Mouse (Mus musculus): ENCODE measurements around the gene Vps9d1. TPM values are rescaled to one million over a fixed set of nuclear protein-coding genes. Genes with fewer than 3 reads are reported as not detected.

Gene Vps9d1
- polyA plus RNA-seq, 1 experiment, result 30.1 TPM

DNA sequence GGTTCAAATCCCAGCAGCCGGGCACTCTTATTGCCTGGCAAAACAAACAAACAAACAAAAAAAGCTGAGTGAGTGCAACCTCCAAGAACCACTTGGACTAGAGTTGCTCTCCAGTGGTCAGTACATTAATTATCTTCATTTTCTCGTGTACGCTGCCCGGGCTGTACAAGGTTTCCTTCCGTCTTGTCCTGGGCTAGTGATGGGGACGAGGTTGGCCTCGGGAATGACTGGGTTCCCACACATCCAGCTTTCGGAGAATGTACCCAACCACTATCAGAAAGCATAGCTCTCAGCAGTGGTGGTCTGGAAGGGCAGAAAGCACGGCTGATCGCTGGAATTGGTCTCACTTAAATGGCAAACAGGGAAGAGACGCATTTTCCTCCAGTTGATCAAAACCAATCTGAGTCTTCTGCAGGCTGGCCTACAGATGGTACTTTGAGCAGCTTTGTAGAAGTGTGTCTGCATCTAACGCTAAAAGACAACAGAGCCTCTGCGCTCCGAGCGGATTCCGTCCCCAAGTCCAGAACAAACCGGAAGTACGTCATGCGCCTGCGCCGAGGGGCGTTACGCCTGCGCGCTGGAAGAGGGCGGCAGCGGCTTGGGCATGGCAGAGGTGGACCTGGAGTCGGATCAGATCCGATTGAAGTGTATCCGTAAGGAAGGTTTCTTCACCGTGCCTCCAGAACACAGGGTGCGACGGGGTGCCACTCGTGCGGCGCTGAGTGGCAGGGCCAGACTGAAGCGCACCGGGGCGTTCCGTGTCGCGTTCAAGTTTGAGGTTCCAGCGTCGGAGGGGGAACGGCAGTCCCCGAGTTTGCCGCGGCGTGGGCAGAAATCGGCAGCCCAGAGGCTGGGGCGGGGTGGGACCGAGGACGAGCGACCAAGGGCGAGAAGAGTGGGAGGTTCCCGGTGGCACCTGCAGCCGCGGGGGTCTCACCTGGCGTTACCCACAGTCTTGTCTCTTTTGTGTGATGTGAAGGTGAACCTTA lies 29.6 kb downstream of the Vps9d1 start, which contains the start of gene Cdk10:
Gene Cdk10, plus strand, starts transcription at position 565 of the 989 bp plus-strand sequence.
- TF ChIP-seq POLR2A (IDR thresholded peaks at IDR 0.05; ENCODE audit: borderline replicate concordance, control insufficient read depth, low read depth, low read length) (peak; percentile 96), CTCF (IDR thresholded peaks at IDR 0.05; ENCODE audit: control insufficient read depth, insufficient read depth, low read length) (no peak)
- Histone ChIP-seq H3K4me3 (replicated peaks; ENCODE audit: control insufficient read depth, low read depth, low read length) (peak within 1 kb of the TSS; percentile 88), H3K4me1 (ENCODE audit: control insufficient read depth, insufficient read depth, low read length) (peaks cover 2% of the 10 kb centered on the region; the same call in 1 of the 2 replicates), H3K27ac (ENCODE audit: control insufficient read depth, insufficient read depth, low read depth, low read length, poor library complexity) (peak within 1 kb of the TSS; percentile 44)
- WGBS, result 2% methylated on average over 59 of the region's 59 CpGs

- Histone ChIP-seq H3K27ac (ENCODE audit: control insufficient read depth, insufficient read depth, low read depth, low read length, poor library complexity) (no peak overlapping the region), H3K4me3 (replicated peaks; ENCODE audit: control insufficient read depth, low read depth, low read length) (no peak overlapping the region), H3K4me1 (ENCODE audit: control insufficient read depth, insufficient read depth, low read length) (peaks cover 2% of the 10 kb centered on the region; the same call in 1 of the 2 replicates)
- TF ChIP-seq POLR2A (IDR thresholded peaks at IDR 0.05; ENCODE audit: borderline replicate concordance, control insufficient read depth, low read depth, low read length) (no peak), CTCF (IDR thresholded peaks at IDR 0.05; ENCODE audit: control insufficient read depth, insufficient read depth, low read length) (no peak)
- WGBS, result 10% methylated on average over 1 of the region's 1 CpGs
Observed at GRCm38 (mm10) chr8:123220917-123221316, 33.2 kb downstream of the Vps9d1 start.

DNA sequence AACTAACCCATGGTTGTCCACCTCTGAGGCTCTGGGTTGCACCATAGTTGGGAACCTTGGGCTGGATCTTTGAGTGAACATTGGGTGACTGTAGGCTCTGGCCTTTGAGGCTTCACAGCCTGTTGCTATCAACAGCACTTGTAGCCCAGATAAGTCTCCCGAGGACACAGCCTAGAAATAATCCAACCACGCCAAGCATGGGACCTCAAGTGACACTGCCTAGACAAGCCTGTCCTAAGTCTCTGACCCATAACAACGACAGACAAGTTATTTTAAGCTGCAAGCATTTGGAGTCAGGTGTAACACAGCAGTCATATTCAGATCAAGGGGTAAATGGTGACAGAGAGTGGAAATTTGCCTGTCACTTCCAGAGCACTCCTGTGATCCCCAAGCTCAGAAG lies 38.7 kb downstream of the Vps9d1 start:
- Histone ChIP-seq H3K27ac (ENCODE audit: control insufficient read depth, insufficient read depth, low read depth, low read length, poor library complexity) (no peak overlapping the region), H3K4me1 (ENCODE audit: control insufficient read depth, insufficient read depth, low read length) (peaks cover 3% of the 10 kb centered on the region; the same call in 1 of the 2 replicates), H3K4me3 (replicated peaks; ENCODE audit: control insufficient read depth, low read depth, low read length) (no peak overlapping the region)
- TF ChIP-seq POLR2A (IDR thresholded peaks at IDR 0.05; ENCODE audit: borderline replicate concordance, control insufficient read depth, low read depth, low read length) (no peak), CTCF (IDR thresholded peaks at IDR 0.05; ENCODE audit: control insufficient read depth, insufficient read depth, low read length) (no peak)
- WGBS, result 59% methylated on average over 3 of the region's 3 CpGs

DNA sequence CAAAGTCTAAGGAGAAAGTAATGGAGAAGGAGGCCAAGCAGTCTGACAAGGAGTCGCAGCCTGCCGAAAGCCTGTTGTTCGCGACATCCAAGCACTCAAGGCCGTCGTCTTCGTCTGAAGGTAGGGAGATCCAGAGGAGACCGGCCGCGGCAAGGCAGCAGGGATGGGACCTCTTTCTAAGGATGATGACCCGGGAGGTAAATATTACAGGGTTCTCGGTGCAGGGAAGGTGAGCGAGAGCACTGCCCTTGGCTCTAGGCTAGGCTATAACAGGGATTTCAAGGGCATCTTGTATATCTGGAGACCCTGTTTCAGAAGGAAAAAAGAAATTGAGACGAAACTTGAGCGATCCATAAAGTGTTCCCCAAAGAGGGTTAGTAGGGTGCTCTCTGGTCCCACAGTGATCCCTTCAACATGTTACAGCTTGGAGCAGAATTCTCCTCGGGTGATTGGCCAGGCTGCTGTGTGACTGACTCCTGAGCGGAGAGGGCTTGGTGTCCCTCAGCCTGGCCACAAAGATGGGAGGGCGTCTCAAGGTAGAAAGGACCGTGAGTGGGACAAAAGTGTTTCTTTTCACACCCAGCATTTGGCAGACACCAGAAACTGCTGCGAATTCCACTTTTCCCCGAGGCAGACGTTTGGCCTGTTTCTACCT lies 40.9 kb downstream of the Vps9d1 start:
- Histone ChIP-seq H3K4me1 (ENCODE audit: control insufficient read depth, insufficient read depth, low read length) (peaks cover 3% of the 10 kb centered on the region; the same call in 1 of the 2 replicates), H3K4me3 (replicated peaks; ENCODE audit: control insufficient read depth, low read depth, low read length) (peak overlapping the region; percentile 92), H3K27ac (ENCODE audit: control insufficient read depth, insufficient read depth, low read depth, low read length, poor library complexity) (no peak overlapping the region)
- no peak for TF ChIP-seq CTCF (IDR thresholded peaks at IDR 0.05; ENCODE audit: control insufficient read depth, insufficient read depth, low read length)
- TF ChIP-seq POLR2A (IDR thresholded peaks at IDR 0.05; ENCODE audit: borderline replicate concordance, control insufficient read depth, low read depth, low read length), result no peak
- 28% methylated on average over 22 of the region's 22 CpGs for WGBS

DNA sequence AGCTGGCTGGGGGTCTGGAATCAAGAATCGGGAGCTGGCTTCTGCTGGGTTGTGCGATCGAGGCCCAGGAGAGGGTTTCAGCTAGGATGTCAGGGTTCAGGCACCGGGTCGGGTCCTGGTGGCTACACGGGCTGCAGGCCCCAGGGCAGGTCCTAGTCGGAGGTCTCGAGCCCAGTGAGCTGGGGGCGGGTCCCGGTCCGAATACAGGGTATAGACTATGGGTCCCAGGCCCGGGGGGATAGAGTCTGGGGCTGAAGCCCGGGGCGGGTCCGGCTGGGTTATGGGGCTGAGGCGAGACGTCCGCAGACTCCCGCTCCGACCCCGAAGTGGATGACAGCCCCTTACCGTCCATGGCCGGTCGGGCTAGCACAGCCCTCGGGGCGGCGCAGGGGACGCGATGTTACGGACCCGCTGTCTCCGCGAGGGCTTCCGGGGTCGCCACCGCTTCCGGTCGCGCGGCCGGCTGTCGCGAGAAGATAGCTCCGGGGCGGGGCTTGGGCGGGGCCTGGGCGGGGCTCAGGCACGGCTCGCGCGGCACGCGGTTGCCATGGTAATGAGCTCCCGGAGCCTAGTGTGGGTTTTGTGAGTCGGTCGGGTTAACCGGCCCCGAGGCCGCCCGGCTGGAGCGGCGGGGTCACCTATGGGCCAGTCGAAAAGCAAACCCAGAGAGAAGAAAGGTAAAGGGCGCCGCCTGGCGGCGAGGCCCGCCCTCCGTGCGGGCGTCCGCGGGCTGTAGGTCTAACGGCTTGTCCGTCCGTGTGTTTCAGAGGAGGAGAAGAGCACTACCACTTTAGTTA lies 41.6 kb downstream of the Vps9d1 start, which contains the start of the genes Chmp1a and Spata33:
Gene Chmp1a, minus strand, starts transcription at position 443 of the 797 bp plus-strand sequence.
Gene Spata33, plus strand, starts transcription at position 512 of the 797 bp plus-strand sequence.
- peak within 1 kb of the TSS; percentile 73 for H3K27ac ChIP-seq (ENCODE audit: control insufficient read depth, insufficient read depth, low read depth, low read length, poor library complexity)
- TF ChIP-seq CTCF (IDR thresholded peaks at IDR 0.05; ENCODE audit: control insufficient read depth, insufficient read depth, low read length) (peak; percentile 32; the same call in 1 of the 2 replicates), POLR2A (IDR thresholded peaks at IDR 0.05; ENCODE audit: borderline replicate concordance, control insufficient read depth, low read depth, low read length) (peak; percentile 81; the same call in 1 of the 2 replicates)
- under 1% methylated on average over 76 of the region's 76 CpGs for WGBS
- H3K4me3 ChIP-seq (replicated peaks; ENCODE audit: control insufficient read depth, low read depth, low read length), result peak within 1 kb of the TSS; percentile 92
- H3K4me1 ChIP-seq (ENCODE audit: control insufficient read depth, insufficient read depth, low read length), result peaks cover 3% of the 10 kb centered on the region; the same call in 1 of the 2 replicates

- no peak for TF ChIP-seq POLR2A (IDR thresholded peaks at IDR 0.05; ENCODE audit: borderline replicate concordance, control insufficient read depth, low read depth, low read length)
- TF ChIP-seq CTCF (IDR thresholded peaks at IDR 0.05; ENCODE audit: control insufficient read depth, insufficient read depth, low read length), result no peak
- Histone ChIP-seq H3K27ac (ENCODE audit: control insufficient read depth, insufficient read depth, low read depth, low read length, poor library complexity) (no peak overlapping the region), H3K4me3 (replicated peaks; ENCODE audit: control insufficient read depth, low read depth, low read length) (peak overlapping the region; percentile 92), H3K4me1 (ENCODE audit: control insufficient read depth, insufficient read depth, low read length) (peaks cover 3% of the 10 kb centered on the region; the same call in 1 of the 2 replicates)
- 11% methylated on average over 10 of the region's 10 CpGs for WGBS
Observed at GRCm38 (mm10) chr8:123211876-123212275, 42.3 kb downstream of the Vps9d1 start.

- Histone ChIP-seq H3K27ac (ENCODE audit: control insufficient read depth, insufficient read depth, low read depth, low read length, poor library complexity) (no peak overlapping the region), H3K4me1 (ENCODE audit: control insufficient read depth, insufficient read depth, low read length) (no peaks in the 10 kb centered on the region), H3K4me3 (replicated peaks; ENCODE audit: control insufficient read depth, low read depth, low read length) (no peak overlapping the region)
- no peak for TF ChIP-seq POLR2A (IDR thresholded peaks at IDR 0.05; ENCODE audit: borderline replicate concordance, control insufficient read depth, low read depth, low read length)
- TF ChIP-seq CTCF (IDR thresholded peaks at IDR 0.05; ENCODE audit: control insufficient read depth, insufficient read depth, low read length), result no peak
- WGBS, result 78% methylated on average over 3 of the region's 3 CpGs
Observed at GRCm38 (mm10) chr8:123203571-123203970, 50.6 kb downstream of the Vps9d1 start.
